Mouse (Mus musculus): ENCODE results near the gene 4930442H23Rik. TPM values are rescaled to one million over a fixed set of nuclear protein-coding genes. Genes with fewer than 3 reads are reported as not detected.

4930442H23Rik gene
- total and polyA plus RNA-seq, 2 experiments from 2014 or later = 0.26 TPM; not detected in 1

- ATAC-seq (0 out of 2 replicates have a peak, but pooled peaks have one; percentile 13), DNase-seq (ENCODE audit: low spot score) (no peak)
- H3K36me3 ChIP-seq (ENCODE audit: insufficient read depth, low read length) = no peaks in the 10 kb centered on the region
- peak overlapping the region; percentile 43; the same call in 1 of the 2 replicates for H3K27ac ChIP-seq
- H3K4me3 ChIP-seq (ENCODE audit: low read length) = no peak overlapping the region
- H3K4me1 ChIP-seq (ENCODE audit: insufficient read depth, low read length) = no peaks in the 10 kb centered on the region
- WGBS = 66% methylated on average over 8 of the region's 8 CpGs
- no peaks in the 10 kb centered on the region for H3K27me3 ChIP-seq (ENCODE audit: insufficient read depth, low read length)
- H3K9me3 ChIP-seq (ENCODE audit: low read length) = no peaks in the 10 kb centered on the region
- no peak overlapping the region for H3K9ac ChIP-seq (replicated peaks; ENCODE audit: low read length)
- no peak for TF ChIP-seq CTCF (IDR thresholded peaks at IDR 0.05; ENCODE audit: low read depth)
- no peak overlapping the region for H3K4me2 ChIP-seq (ENCODE audit: low read depth, low read length)
Observed at GRCm38 (mm10) chr10:81202978-81203720, 19.5 kb upstream of the 4930442H23Rik start.

GRCm38 (mm10) chr10:81201807-81202758 lies 18.4 kb upstream of the 4930442H23Rik start, which contains the start of gene Nmrk2:
Gene Nmrk2 (minus strand): TSS chr10:81202051.
- 57% methylated on average over 13 of the region's 13 CpGs for WGBS
- H3K9ac ChIP-seq (replicated peaks; ENCODE audit: low read length) = no peak within 1 kb of the TSS
- no peaks in the 10 kb centered on the region for H3K9me3 ChIP-seq (ENCODE audit: low read length)
- H3K4me1 ChIP-seq (ENCODE audit: insufficient read depth, low read length) = no peaks in the 10 kb centered on the region
- no peaks in the 10 kb centered on the region for H3K27me3 ChIP-seq (ENCODE audit: insufficient read depth, low read length)
- ATAC-seq = no peak
- H3K27ac ChIP-seq = no peak within 1 kb of the TSS; the same call in 1 of the 2 replicates
- TF ChIP-seq CTCF (IDR thresholded peaks at IDR 0.05; ENCODE audit: low read depth) = no peak
- no peak for DNase-seq (ENCODE audit: low spot score)
- no peak within 1 kb of the TSS for H3K4me2 ChIP-seq (ENCODE audit: low read depth, low read length)
- H3K36me3 ChIP-seq (ENCODE audit: insufficient read depth, low read length) = no peaks in the 10 kb centered on the region
- no peak within 1 kb of the TSS for H3K4me3 ChIP-seq (ENCODE audit: low read length)

- H3K27me3 ChIP-seq (ENCODE audit: insufficient read depth, low read length) = peaks cover 6% of the 10 kb centered on the region; the same call in 1 of the 2 replicates
- H3K4me1 ChIP-seq (ENCODE audit: insufficient read depth, low read length) = no peaks in the 10 kb centered on the region
- H3K4me2 ChIP-seq (ENCODE audit: low read depth, low read length) = no peak overlapping the region
- ATAC-seq = no peak
- no peak overlapping the region for H3K9ac ChIP-seq (replicated peaks; ENCODE audit: low read length)
- DNase-seq (ENCODE audit: low spot score) = no peak
- no peaks in the 10 kb centered on the region for H3K9me3 ChIP-seq (ENCODE audit: low read length)
- no peak overlapping the region for H3K27ac ChIP-seq
- H3K4me3 ChIP-seq (ENCODE audit: low read length) = no peak overlapping the region
- 76% methylated on average over 20 of the region's 20 CpGs for WGBS
- no peaks in the 10 kb centered on the region for H3K36me3 ChIP-seq (ENCODE audit: insufficient read depth, low read length)
- no peak for TF ChIP-seq CTCF (IDR thresholded peaks at IDR 0.05; ENCODE audit: low read depth)
Observed at GRCm38 (mm10) chr10:81200605-81201287, 17.1 kb upstream of the 4930442H23Rik start.

- Histone ChIP-seq H3K27me3 (ENCODE audit: insufficient read depth, low read length) (peaks cover 12% of the 10 kb centered on the region; the same call in 1 of the 2 replicates), H3K9me3 (ENCODE audit: low read length) (no peaks in the 10 kb centered on the region), H3K4me1 (ENCODE audit: insufficient read depth, low read length) (no peaks in the 10 kb centered on the region), H3K9ac (replicated peaks; ENCODE audit: low read length) (no peak overlapping the region), H3K27ac (no peak overlapping the region), H3K4me2 (ENCODE audit: low read depth, low read length) (no peak overlapping the region), H3K36me3 (ENCODE audit: insufficient read depth, low read length) (no peaks in the 10 kb centered on the region), H3K4me3 (ENCODE audit: low read length) (no peak overlapping the region)
- DNase-seq (ENCODE audit: low spot score) (no peak), ATAC-seq (no peak)
- no peak for TF ChIP-seq CTCF (IDR thresholded peaks at IDR 0.05; ENCODE audit: low read depth)
- WGBS = 87% methylated on average over 13 of the region's 13 CpGs
Observed at GRCm38 (mm10) chr10:81200141-81200540, 16.5 kb upstream of the 4930442H23Rik start.

GRCm38 (mm10) chr10:81198990-81199389 lies 15.3 kb upstream of the 4930442H23Rik start:
- no peaks in the 10 kb centered on the region for H3K36me3 ChIP-seq (ENCODE audit: insufficient read depth, low read length)
- H3K4me1 ChIP-seq (ENCODE audit: insufficient read depth, low read length) = peaks cover 4% of the 10 kb centered on the region; the same call in 1 of the 2 replicates
- H3K27me3 ChIP-seq (ENCODE audit: insufficient read depth, low read length) = peaks cover 12% of the 10 kb centered on the region; the same call in 1 of the 2 replicates
- H3K4me2 ChIP-seq (ENCODE audit: low read depth, low read length) = no peak overlapping the region
- no peak overlapping the region for H3K27ac ChIP-seq
- no peak for DNase-seq (ENCODE audit: low spot score)
- 83% methylated on average over 6 of the region's 6 CpGs for WGBS
- no peaks in the 10 kb centered on the region for H3K9me3 ChIP-seq (ENCODE audit: low read length)
- H3K4me3 ChIP-seq (ENCODE audit: low read length) = no peak overlapping the region
- ATAC-seq = no peak
- no peak for TF ChIP-seq CTCF (IDR thresholded peaks at IDR 0.05; ENCODE audit: low read depth)
- H3K9ac ChIP-seq (replicated peaks; ENCODE audit: low read length) = no peak overlapping the region

- no peak overlapping the region for H3K4me2 ChIP-seq (ENCODE audit: low read depth, low read length)
- H3K27ac ChIP-seq = no peak overlapping the region
- ATAC-seq (no peak), DNase-seq (ENCODE audit: low spot score) (peak; percentile 84)
- H3K27me3 ChIP-seq (ENCODE audit: insufficient read depth, low read length) = peaks cover 12% of the 10 kb centered on the region; the same call in 1 of the 2 replicates
- H3K36me3 ChIP-seq (ENCODE audit: insufficient read depth, low read length) = no peaks in the 10 kb centered on the region
- no peak overlapping the region for H3K4me3 ChIP-seq (ENCODE audit: low read length)
- no peaks in the 10 kb centered on the region for H3K9me3 ChIP-seq (ENCODE audit: low read length)
- TF ChIP-seq CTCF (IDR thresholded peaks at IDR 0.05; ENCODE audit: low read depth) = peak; percentile 87
- no peak overlapping the region for H3K9ac ChIP-seq (replicated peaks; ENCODE audit: low read length)
- H3K4me1 ChIP-seq (ENCODE audit: insufficient read depth, low read length) = peaks cover 5% of the 10 kb centered on the region; the same call in 1 of the 2 replicates
- 2% methylated on average over 9 of the region's 9 CpGs for WGBS
Observed at GRCm38 (mm10) chr10:81198230-81198629, 14.6 kb upstream of the 4930442H23Rik start.
